Mouse (Mus musculus): ENCODE data around the gene Cavin4. TPM values are rescaled to one million over a fixed set of nuclear protein-coding genes. Genes with fewer than 3 reads are reported as not detected.

Cavin4 gene
- polyA plus RNA-seq, 1 experiment from 2014 or later, result 2.7 TPM

DNA sequence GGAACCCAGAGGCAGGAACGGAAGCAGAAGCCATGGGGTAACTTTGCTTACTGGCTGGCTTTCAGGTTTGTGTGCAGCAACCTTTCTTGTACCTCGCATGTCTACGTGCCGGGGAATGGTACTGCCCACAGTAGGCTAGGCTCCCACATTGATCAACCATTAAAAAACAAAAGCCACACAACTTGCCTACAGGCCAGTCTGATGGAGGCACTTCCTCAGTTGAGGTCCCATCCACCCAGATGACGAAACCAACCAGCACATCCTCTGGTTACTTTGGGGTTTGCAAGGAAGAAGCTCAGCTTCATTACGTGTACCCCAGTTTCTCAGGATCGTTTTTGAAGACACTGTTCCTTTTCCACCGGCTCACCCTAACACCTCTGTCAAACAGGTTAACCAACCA, 6.8 kb upstream of the Cavin4 start:
- H3K27me3 ChIP-seq (ENCODE audit: control insufficient read depth, insufficient read depth, low read length), result no peaks in the 10 kb centered on the region
- no peak overlapping the region for H3K27ac ChIP-seq (ENCODE audit: low read depth, low read length)
- ATAC-seq (ENCODE audit: low read depth), result no peak
- peaks cover 25% of the 10 kb centered on the region for H3K36me3 ChIP-seq (ENCODE audit: control insufficient read depth, insufficient read depth, low read length)
- no peak overlapping the region for H3K4me3 ChIP-seq (ENCODE audit: low read depth, low read length)
- no peaks in the 10 kb centered on the region for H3K9me3 ChIP-seq (ENCODE audit: control insufficient read depth, low read length)
- H3K9ac ChIP-seq (replicated peaks; ENCODE audit: low read depth, low read length), result no peak overlapping the region
- no peaks in the 10 kb centered on the region for H3K4me1 ChIP-seq (ENCODE audit: control insufficient read depth, insufficient read depth, low read length)
- WGBS, result 98% methylated on average over 8 of the region's 8 CpGs
- no peak overlapping the region for H3K4me2 ChIP-seq (ENCODE audit: low read depth, low read length)

DNA sequence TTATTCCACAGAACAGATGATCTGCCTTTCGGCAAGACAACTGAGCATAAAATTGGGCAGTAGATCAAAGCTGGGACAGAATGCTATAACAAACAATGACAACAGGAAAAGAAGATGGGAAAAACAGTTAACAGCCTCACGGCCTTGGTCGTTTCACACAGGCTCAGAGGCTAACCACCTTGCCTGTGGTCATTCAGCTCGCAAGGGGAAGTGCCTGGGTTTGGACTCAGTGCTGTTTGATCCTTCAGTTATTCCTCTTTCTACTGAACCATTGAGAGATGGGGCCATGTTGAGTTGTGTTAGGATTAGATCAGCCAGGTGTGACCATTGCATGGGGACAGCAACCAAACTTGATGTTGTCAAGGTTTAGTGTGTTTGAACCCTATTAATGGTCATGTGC, 3.2 kb upstream of the Cavin4 start:
- Histone ChIP-seq H3K9ac (replicated peaks; ENCODE audit: low read depth, low read length) (no peak overlapping the region), H3K27me3 (ENCODE audit: control insufficient read depth, insufficient read depth, low read length) (no peaks in the 10 kb centered on the region), H3K9me3 (ENCODE audit: control insufficient read depth, low read length) (no peaks in the 10 kb centered on the region), H3K4me2 (ENCODE audit: low read depth, low read length) (no peak overlapping the region), H3K4me3 (ENCODE audit: low read depth, low read length) (no peak overlapping the region), H3K27ac (ENCODE audit: low read depth, low read length) (no peak overlapping the region), H3K36me3 (ENCODE audit: control insufficient read depth, insufficient read depth, low read length) (peaks cover 28% of the 10 kb centered on the region), H3K4me1 (ENCODE audit: control insufficient read depth, insufficient read depth, low read length) (no peaks in the 10 kb centered on the region)
- ATAC-seq (ENCODE audit: low read depth), result no peak
- 81% methylated on average over 4 of the region's 4 CpGs for WGBS

DNA sequence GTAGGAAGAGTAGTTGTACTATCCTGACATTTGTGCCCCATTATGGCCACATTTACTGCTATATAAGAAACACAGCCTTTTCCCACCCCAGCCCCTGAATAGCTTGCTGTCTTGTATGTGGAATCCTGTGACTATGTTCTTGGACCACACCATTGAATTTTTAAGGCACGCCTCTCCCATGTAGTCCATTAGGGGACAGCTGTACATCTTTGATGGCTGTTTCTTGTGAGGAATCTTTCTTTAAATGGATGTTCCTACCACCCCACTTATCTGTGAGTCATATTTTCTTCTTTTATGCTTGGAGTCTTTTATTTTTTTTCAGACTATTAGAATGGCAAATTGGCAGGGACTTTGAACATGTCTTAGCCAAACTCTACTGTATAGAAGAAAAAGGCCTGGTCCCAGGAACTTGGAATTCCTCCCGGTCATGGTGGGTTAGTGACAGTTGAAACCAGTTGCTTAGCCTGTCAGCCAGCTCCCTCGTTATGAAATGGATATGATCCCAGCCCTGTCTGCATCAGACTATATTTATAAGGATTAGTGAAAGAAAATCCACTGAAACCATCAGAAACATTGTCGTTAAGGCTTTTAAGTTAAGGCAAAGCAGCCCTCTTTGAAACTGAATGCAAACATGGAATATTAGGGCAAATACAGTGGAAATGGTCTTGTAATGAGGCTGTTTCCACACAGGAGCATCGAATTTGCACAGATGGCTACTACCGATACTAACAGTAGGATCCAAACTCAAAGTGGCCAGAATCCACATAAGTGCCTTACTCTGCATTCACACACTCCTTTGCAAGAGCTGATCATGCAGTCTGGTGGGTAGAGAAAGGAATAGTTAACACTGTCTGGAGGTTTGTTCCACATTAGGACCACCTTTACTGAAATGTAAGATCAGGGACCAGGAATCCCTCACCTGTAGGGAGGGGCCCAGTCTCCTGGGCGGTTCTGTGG, 2.4 kb upstream of the Cavin4 start:
- H3K4me2 ChIP-seq (ENCODE audit: low read depth, low read length), result no peak overlapping the region
- 95% methylated on average over 7 of the region's 7 CpGs for WGBS
- no peak overlapping the region for H3K27ac ChIP-seq (ENCODE audit: low read depth, low read length)
- H3K9me3 ChIP-seq (ENCODE audit: control insufficient read depth, low read length), result no peaks in the 10 kb centered on the region
- no peak overlapping the region for H3K9ac ChIP-seq (replicated peaks; ENCODE audit: low read depth, low read length)
- H3K36me3 ChIP-seq (ENCODE audit: control insufficient read depth, insufficient read depth, low read length), result peaks cover 28% of the 10 kb centered on the region
- H3K4me3 ChIP-seq (ENCODE audit: low read depth, low read length), result no peak overlapping the region
- no peaks in the 10 kb centered on the region for H3K27me3 ChIP-seq (ENCODE audit: control insufficient read depth, insufficient read depth, low read length)
- H3K4me1 ChIP-seq (ENCODE audit: control insufficient read depth, insufficient read depth, low read length), result no peaks in the 10 kb centered on the region
- ATAC-seq (ENCODE audit: low read depth), result no peak

DNA sequence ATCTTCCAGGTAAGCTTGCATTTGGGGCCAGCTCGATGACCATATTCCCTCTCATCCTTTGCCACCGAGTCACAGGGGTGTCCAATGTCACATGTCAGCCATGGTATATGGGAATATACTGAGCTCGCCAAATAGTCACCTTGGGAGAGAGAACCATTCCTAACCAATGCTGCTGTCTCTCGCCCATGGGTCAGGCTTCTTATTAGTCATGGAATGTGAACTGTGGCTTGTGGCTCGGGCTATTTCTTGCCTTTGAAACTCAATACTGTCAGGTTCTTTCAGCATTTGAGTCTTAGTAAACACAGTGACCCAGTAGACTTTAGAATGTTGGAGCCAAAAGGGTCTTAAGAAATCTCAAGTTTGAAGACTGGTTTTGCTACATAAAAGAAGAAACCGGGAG, 707 bp downstream of the Cavin4 start:
- H3K27ac ChIP-seq (ENCODE audit: low read depth, low read length), result no peak overlapping the region
- no peak overlapping the region for H3K4me2 ChIP-seq (ENCODE audit: low read depth, low read length)
- WGBS, result 94% methylated on average over 6 of the region's 6 CpGs
- ATAC-seq (ENCODE audit: low read depth), result no peak
- peaks cover 26% of the 10 kb centered on the region for H3K36me3 ChIP-seq (ENCODE audit: control insufficient read depth, insufficient read depth, low read length)
- H3K9me3 ChIP-seq (ENCODE audit: control insufficient read depth, low read length), result no peaks in the 10 kb centered on the region
- no peak overlapping the region for H3K9ac ChIP-seq (replicated peaks; ENCODE audit: low read depth, low read length)
- no peaks in the 10 kb centered on the region for H3K4me1 ChIP-seq (ENCODE audit: control insufficient read depth, insufficient read depth, low read length)
- no peaks in the 10 kb centered on the region for H3K27me3 ChIP-seq (ENCODE audit: control insufficient read depth, insufficient read depth, low read length)
- H3K4me3 ChIP-seq (ENCODE audit: low read depth, low read length), result no peak overlapping the region

DNA sequence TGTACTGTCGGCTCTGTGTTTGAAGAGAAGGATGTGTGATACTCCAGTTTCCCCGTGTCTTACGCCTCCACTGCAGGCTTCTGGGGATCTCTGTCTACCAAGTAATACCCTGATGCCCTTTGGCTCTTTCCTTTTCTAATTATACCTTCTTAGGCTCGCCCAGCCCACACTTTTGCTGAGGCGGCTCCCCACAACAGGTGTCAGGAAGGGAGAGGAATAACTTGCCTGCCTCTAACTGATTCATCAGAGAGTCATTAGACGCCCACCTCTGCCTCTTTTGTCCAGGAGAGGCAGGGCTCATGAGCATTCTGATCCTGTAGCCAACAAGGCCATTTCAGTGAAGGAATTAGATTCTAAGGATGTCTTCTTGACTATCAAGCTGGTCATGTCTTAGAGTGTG, 4.0 kb downstream of the Cavin4 start:
- no peak overlapping the region for H3K4me2 ChIP-seq (ENCODE audit: low read depth, low read length)
- peaks cover 15% of the 10 kb centered on the region for H3K36me3 ChIP-seq (ENCODE audit: control insufficient read depth, insufficient read depth, low read length)
- WGBS, result 90% methylated on average over 6 of the region's 6 CpGs

DNA sequence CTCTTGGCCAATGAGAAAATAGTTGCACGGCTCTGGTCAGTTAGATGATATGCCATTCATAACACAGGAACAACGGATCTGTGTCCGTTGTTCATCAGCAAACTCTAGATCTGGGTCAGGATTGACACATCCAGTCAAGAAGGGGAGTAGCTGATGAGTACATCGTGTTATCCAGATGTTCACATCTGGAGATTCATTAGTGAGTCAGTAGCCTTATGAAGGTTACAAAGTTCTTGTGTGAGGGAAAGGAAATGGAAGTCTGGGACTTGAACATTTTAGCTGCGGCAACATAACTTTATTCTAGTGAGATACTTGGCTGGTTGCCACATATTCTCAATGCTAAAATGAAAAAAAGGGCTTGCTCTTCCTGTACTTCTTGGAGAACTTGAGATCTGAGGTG, 9.6 kb downstream of the Cavin4 start:
- 93% methylated on average over 5 of the region's 5 CpGs for WGBS
- H3K9me3 ChIP-seq (ENCODE audit: control insufficient read depth, low read length), result no peaks in the 10 kb centered on the region
- H3K4me3 ChIP-seq (ENCODE audit: low read depth, low read length), result no peak overlapping the region
- no peaks in the 10 kb centered on the region for H3K27me3 ChIP-seq (ENCODE audit: control insufficient read depth, insufficient read depth, low read length)
- H3K9ac ChIP-seq (replicated peaks; ENCODE audit: low read depth, low read length), result no peak overlapping the region
- no peak for ATAC-seq (ENCODE audit: low read depth)
- no peak overlapping the region for H3K4me2 ChIP-seq (ENCODE audit: low read depth, low read length)
- H3K36me3 ChIP-seq (ENCODE audit: control insufficient read depth, insufficient read depth, low read length), result peaks cover 22% of the 10 kb centered on the region
- no peaks in the 10 kb centered on the region for H3K4me1 ChIP-seq (ENCODE audit: control insufficient read depth, insufficient read depth, low read length)
- H3K27ac ChIP-seq (ENCODE audit: low read depth, low read length), result no peak overlapping the region

More for the DNA sequence above, 4.0 kb downstream of the Cavin4 start:
- Histone ChIP-seq H3K27ac (ENCODE audit: low read depth, low read length) (no peak overlapping the region), H3K4me3 (ENCODE audit: low read depth, low read length) (no peak overlapping the region), H3K9me3 (ENCODE audit: control insufficient read depth, low read length) (no peaks in the 10 kb centered on the region), H3K4me1 (ENCODE audit: control insufficient read depth, insufficient read depth, low read length) (no peaks in the 10 kb centered on the region), H3K9ac (replicated peaks; ENCODE audit: low read depth, low read length) (no peak overlapping the region), H3K27me3 (ENCODE audit: control insufficient read depth, insufficient read depth, low read length) (no peaks in the 10 kb centered on the region)
- no peak for ATAC-seq (ENCODE audit: low read depth)

DNA sequence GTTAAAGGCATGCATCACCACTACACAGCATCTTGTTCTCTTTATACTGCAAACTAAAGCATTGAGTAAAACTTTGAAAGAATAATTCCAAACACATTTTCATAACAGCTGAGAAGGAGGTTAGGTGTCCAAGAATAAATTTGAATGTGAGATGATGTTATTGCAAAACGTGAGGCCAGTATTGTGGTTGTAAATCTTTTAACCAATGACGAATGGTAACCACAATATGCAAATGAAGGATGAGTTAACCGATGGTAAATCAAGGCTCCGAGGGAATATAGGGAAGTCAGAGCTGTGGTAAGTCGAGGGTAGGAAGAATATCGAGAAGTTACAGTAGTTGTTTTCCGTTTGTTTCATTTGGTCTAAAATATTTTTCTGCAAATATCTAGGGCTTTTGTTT, 11.1 kb downstream of the Cavin4 start:
- WGBS, result 81% methylated on average over 7 of the region's 7 CpGs

DNA sequence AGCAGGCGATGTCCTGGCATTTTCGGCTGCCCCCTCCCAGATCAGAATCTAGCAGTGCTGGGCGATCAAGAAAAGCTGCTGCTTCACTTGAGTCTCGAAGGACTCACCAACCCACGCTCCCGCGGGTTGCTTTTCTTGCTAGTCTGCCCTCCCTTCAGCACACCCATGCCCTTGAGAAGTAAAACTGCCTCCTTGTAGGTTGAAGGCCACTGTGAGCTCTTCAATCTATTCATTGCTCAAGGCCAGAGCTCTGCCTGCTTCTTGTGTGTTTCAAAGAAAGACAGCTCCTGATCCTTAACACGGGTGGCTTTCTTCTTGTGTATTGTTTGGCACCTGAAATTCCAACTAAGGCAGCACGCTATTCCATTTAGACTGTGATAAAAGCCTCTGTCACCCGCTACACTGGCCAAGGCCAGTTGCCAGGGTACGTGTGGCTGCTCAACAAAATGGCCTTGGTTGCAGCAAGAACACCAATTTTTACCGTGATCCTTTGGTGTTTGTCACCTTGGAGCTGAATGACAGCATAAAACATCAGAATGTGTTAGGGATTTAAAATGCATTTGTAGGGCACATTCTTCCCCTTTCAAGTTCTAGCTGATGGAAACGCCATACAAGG, 13.4 kb downstream of the Cavin4 start:
- H3K36me3 ChIP-seq (ENCODE audit: control insufficient read depth, insufficient read depth, low read length), result peaks cover 22% of the 10 kb centered on the region
- H3K4me3 ChIP-seq (ENCODE audit: low read depth, low read length), result no peak overlapping the region
- no peak overlapping the region for H3K9ac ChIP-seq (replicated peaks; ENCODE audit: low read depth, low read length)
- H3K4me1 ChIP-seq (ENCODE audit: control insufficient read depth, insufficient read depth, low read length), result no peaks in the 10 kb centered on the region
- 92% methylated on average over 13 of the region's 13 CpGs for WGBS
- H3K27me3 ChIP-seq (ENCODE audit: control insufficient read depth, insufficient read depth, low read length), result no peaks in the 10 kb centered on the region
- H3K9me3 ChIP-seq (ENCODE audit: control insufficient read depth, low read length), result no peaks in the 10 kb centered on the region
- ATAC-seq (ENCODE audit: low read depth), result no peak
- no peak overlapping the region for H3K4me2 ChIP-seq (ENCODE audit: low read depth, low read length)
- no peak overlapping the region for H3K27ac ChIP-seq (ENCODE audit: low read depth, low read length)

More for the DNA sequence above, 11.1 kb downstream of the Cavin4 start:
- no peak overlapping the region for H3K27ac ChIP-seq (ENCODE audit: low read depth, low read length)
- H3K27me3 ChIP-seq (ENCODE audit: control insufficient read depth, insufficient read depth, low read length), result no peaks in the 10 kb centered on the region
- no peak overlapping the region for H3K4me2 ChIP-seq (ENCODE audit: low read depth, low read length)
- H3K36me3 ChIP-seq (ENCODE audit: control insufficient read depth, insufficient read depth, low read length), result peaks cover 22% of the 10 kb centered on the region
- no peak overlapping the region for H3K4me3 ChIP-seq (ENCODE audit: low read depth, low read length)
- H3K4me1 ChIP-seq (ENCODE audit: control insufficient read depth, insufficient read depth, low read length), result no peaks in the 10 kb centered on the region
- ATAC-seq (ENCODE audit: low read depth), result no peak
- H3K9ac ChIP-seq (replicated peaks; ENCODE audit: low read depth, low read length), result no peak overlapping the region
- no peaks in the 10 kb centered on the region for H3K9me3 ChIP-seq (ENCODE audit: control insufficient read depth, low read length)

DNA sequence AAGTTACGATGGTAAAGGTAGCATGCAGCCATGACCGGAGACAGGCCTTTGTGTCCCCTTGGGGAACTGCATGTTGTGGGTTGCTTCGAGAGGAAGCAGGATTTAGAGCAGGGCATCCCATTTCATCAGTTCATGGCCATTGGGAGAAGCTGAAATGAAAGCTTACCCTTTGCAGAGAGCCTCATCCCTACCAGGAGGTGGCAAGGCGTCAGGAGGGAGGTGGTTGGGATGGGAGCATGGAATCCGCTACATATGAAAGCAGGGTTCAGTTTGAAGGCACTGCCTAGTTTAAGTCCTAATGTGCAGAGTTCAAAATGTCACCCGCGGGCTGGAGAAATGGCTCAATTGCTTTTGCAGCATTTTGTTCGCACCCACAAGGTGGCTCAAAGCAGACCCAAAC, 14.0 kb downstream of the Cavin4 start:
- Histone ChIP-seq H3K4me1 (ENCODE audit: control insufficient read depth, insufficient read depth, low read length) (no peaks in the 10 kb centered on the region), H3K4me2 (ENCODE audit: low read depth, low read length) (no peak overlapping the region), H3K27me3 (ENCODE audit: control insufficient read depth, insufficient read depth, low read length) (no peaks in the 10 kb centered on the region), H3K27ac (ENCODE audit: low read depth, low read length) (no peak overlapping the region), H3K9me3 (ENCODE audit: control insufficient read depth, low read length) (no peaks in the 10 kb centered on the region), H3K4me3 (ENCODE audit: low read depth, low read length) (no peak overlapping the region), H3K36me3 (ENCODE audit: control insufficient read depth, insufficient read depth, low read length) (peaks cover 17% of the 10 kb centered on the region), H3K9ac (replicated peaks; ENCODE audit: low read depth, low read length) (no peak overlapping the region)
- no peak for ATAC-seq (ENCODE audit: low read depth)
- WGBS, result 98% methylated on average over 8 of the region's 8 CpGs
